Mouse (Mus musculus) liver, adult 2 months (tissue): ENCODE results near the gene Timm10. TPM values are rescaled to one million over a fixed set of nuclear protein-coding genes. Genes with fewer than 3 reads are reported as not detected.

ENCODE experiments used
- DNase-seq: peaks from one replicate; pipeline ENCODE4 v3.0.0-alpha.2; 2011; ENCODE audit warnings: low read depth, low spot score; ENCODE audit errors: extremely low read depth
- H3K27ac ChIP-seq: fragments of 200-500 bp; replicated peaks from 2 replicates; pipeline ENCODE4 v1.5.1; 2012; ENCODE audit warnings: low read depth, mild to moderate bottlenecking, control low read depth, inconsistent platforms, low read length; ENCODE audit not compliant: insufficient read depth
- H3K27me3 ChIP-seq: fragments of 200-500 bp; 2 replicates; pipeline ENCODE4 v1.6.1; 2012; ENCODE audit warnings: mild to moderate bottlenecking, moderate library complexity, low read length, inconsistent platforms; ENCODE audit not compliant: control insufficient read depth, insufficient read depth
- H3K36me3 ChIP-seq: fragments of 200-500 bp; 2 replicates; pipeline ENCODE4 v1.6.1; 2012; ENCODE audit warnings: low read length, inconsistent platforms; ENCODE audit not compliant: control insufficient read depth, insufficient read depth
- H3K4me1 ChIP-seq: fragments of 200-500 bp; 2 replicates; pipeline ENCODE4 v1.6.1; 2011; ENCODE audit warnings: low read length; ENCODE audit not compliant: control insufficient read depth, insufficient read depth
- H3K4me3 ChIP-seq: fragments of 200-500 bp; 2 replicates; pipeline ENCODE4 v1.5.1; 2011; ENCODE audit warnings: low read depth, mild to moderate bottlenecking, control low read depth, low read length, moderate library complexity; ENCODE audit not compliant: insufficient read depth
- H3K79me2 ChIP-seq: fragments of 200-500 bp; 2 replicates; pipeline ENCODE4 v1.6.1; 2012; ENCODE audit warnings: inconsistent platforms, mild to moderate bottlenecking, low read length, moderate library complexity; ENCODE audit not compliant: control insufficient read depth, insufficient read depth
- H3K9ac ChIP-seq: fragments of 200-500 bp; 2 replicates; pipeline ENCODE4 v1.6.1; 2012; ENCODE audit warnings: low read depth, mild to moderate bottlenecking, control low read depth, inconsistent platforms, low read length
- CTCF ChIP-seq: fragments of 200-500 bp; IDR thresholded peaks from 2 replicates; pipeline ENCODE4 v1.5.1; 2011; ENCODE audit warnings: low read depth, low read length, control low read depth
- POLR2A ChIP-seq: fragments of 200-500 bp; IDR thresholded peaks from 2 replicates; pipeline ENCODE4 v1.6.1; 2011; ENCODE audit warnings: low read length, control low read depth; ENCODE audit not compliant: insufficient read depth; ENCODE audit errors: extremely low read depth
- WGBS: fragments of 180-500 bp; shearing (Covaris S2); methylation state at CpG from one replicate; pipeline ENCODE4 v1.1.7; 2018; 5-methylcytosine and 5-hydroxymethylcytosine counted together
- polyA plus RNA-seq: library from polyadenylated mRNA; depleted of rRNA; stranded (reverse); fragments of >200 nt; gene quantifications from 2 replicates; pipeline ENCODE4 v1.2.3, GENCODE M21; 2012
- total RNA-seq: library from RNA; depleted of rRNA; stranded (reverse); fragments of >200 nt; gene quantifications from 2 replicates; pipeline ENCODE4 v1.2.3, GENCODE M21; 2014

The Timm10 gene
- total and polyA plus RNA-seq, 2 experiments, result 36.1 to 45.8 TPM

DNA sequence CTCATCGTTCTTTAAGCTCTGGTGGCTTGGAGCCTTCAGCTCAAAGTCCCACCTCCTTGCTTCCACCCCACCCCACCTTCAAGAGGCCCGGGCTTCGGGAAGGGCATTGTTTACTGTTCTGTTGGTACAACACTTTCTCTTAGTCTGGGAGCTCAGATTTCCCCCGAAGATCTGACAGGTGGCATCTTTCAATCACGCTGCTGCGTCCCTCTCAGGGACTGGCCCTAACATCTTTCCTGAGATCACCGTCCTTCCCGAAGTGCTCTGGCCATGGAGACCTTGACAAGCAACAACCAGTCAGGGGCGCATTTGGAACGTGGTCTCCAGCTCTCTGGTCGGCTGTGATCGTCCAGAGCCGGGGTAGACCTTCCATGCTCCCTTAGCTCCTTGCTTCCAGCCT is 4.2 kb upstream of the Timm10 start, which contains the start of gene Smtnl1:
Smtnl1 (minus strand) TSS at position 101 of the 400 bp plus-strand sequence.
- Histone ChIP-seq H3K79me2 (no peaks in the 10 kb centered on the region), H3K27ac (no peak within 1 kb of the TSS), H3K36me3 (no peaks in the 10 kb centered on the region), H3K4me3 (no peak within 1 kb of the TSS), H3K4me1 (peaks cover 2% of the 10 kb centered on the region; the same call in 1 of the 2 replicates), H3K27me3 (no peaks in the 10 kb centered on the region), H3K9ac (no peak within 1 kb of the TSS)
- TF ChIP-seq CTCF, result no peak
- no peak for TF ChIP-seq POLR2A
- no peak for DNase-seq
- whole genome bisulfite sequencing, result 44% methylated on average over 13 of the region's 13 CpGs

DNA sequence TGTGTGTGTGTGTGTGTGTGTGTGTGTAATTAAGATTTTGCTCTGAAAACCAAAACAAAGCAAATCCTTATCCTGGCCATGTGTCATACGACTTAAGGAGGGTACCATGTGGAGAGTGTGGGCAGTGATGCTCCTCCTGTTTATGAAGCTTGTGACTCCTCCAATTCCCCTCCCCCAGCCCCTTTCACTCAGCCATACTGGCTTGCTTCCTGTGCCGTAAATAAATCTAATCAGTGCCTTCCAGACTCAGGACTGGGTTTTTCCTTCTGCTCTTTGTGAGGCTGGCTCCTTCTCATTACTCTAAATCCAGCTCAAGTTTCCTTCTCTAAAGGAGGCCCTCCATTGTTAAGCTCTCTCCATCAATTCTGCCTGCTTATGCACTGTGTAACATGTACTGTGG is 3.6 kb upstream of the Timm10 start:
- Histone ChIP-seq H3K36me3 (no peaks in the 10 kb centered on the region), H3K9ac (no peak overlapping the region), H3K4me3 (no peak overlapping the region), H3K27ac (no peak overlapping the region), H3K27me3 (no peaks in the 10 kb centered on the region), H3K79me2 (no peaks in the 10 kb centered on the region), H3K4me1 (peaks cover 4% of the 10 kb centered on the region; the same call in 1 of the 2 replicates)
- no peak for DNase-seq
- TF ChIP-seq POLR2A (no peak), CTCF (no peak)
- 41% methylated on average over 2 of the region's 2 CpGs for WGBS

DNA sequence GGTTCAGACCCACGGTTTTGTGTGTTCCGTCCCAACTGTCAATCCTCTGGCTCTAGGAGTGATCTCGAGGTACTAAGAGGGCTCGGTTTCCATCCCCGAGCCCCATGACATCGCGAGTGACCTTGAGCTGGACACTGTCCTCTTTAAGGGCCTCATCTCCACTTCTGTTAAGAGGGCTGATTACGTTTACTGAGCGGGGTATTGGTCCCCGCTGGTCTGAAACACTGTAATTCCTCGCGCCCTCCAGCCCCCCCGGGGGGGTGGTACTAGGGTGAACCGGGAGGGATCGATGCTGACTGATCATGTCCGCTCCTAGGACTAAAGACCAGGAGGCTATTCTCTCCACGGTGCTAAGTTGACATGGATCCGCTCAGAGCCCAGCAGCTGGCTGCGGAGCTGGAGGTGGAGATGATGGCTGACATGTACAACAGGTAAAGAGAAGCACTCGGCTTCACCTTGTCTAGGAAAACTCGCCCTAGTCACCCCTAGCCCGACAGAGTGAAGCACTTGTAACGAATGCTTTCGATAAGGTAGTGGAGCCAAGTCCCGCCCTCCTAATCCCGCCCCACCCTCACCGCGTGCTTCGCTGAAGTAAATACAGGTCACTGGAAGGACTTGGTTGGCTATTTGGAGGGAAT is 605 bp downstream of the Timm10 start:
- H3K9ac ChIP-seq, result peak overlapping the region; percentile 80
- peaks cover 7% of the 10 kb centered on the region; the same call in 1 of the 2 replicates for H3K4me1 ChIP-seq
- H3K79me2 ChIP-seq, result no peaks in the 10 kb centered on the region
- no peak for TF ChIP-seq CTCF
- TF ChIP-seq POLR2A, result 0 out of 2 replicates have a peak, but pooled peaks have one; percentile 41
- H3K27me3 ChIP-seq, result no peaks in the 10 kb centered on the region
- peak; percentile 84 for DNase-seq
- peaks cover 3% of the 10 kb centered on the region; the same call in 1 of the 2 replicates for H3K36me3 ChIP-seq
- peak overlapping the region; percentile 91 for H3K27ac ChIP-seq
- H3K4me3 ChIP-seq, result peak overlapping the region; percentile 90
- under 1% methylated on average over 29 of the region's 29 CpGs for WGBS

DNA sequence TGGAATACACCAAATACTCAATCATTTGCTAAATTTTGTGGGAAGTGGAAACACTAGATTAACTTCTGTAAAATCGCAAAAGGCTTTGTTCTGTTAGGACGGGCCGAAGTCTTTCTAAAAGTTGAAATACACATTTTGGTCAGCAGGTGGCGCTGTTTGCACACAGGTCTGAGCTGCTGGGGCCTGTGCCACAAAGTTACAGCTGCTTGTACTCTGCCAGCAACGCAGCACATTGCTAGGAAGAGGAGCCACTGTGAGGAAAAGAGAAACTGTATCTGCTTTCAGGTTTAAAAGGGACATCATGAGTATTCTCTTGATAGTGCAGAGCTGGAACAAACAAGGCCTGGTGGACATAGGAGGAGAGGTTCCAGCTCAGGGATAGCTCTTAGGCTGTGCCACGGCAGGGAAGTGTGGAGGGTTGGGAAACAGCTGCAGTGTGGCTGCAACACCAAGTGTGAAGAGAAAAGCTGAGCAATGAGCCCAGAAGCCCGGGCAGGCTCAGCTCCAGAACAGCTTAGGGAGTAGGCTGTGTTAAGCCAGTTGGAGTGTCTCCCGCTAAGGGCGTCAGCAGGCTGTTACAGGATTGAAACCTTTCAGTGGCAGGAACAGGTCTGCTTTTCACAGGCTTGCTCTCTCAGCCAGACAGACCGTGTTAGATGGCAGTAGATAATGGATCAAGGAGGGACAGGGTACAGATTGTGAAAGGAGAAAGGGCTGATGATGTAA is 5.0 kb downstream of the Timm10 start:
- peak overlapping the region; percentile 46 for H3K27ac ChIP-seq
- peaks cover 6% of the 10 kb centered on the region; the same call in 1 of the 2 replicates for H3K4me1 ChIP-seq
- peaks cover 3% of the 10 kb centered on the region; the same call in 1 of the 2 replicates for H3K36me3 ChIP-seq
- 12% methylated on average over 10 of the region's 10 CpGs for WGBS
- no peak for TF ChIP-seq POLR2A
- TF ChIP-seq CTCF, result peak; percentile 96
- H3K9ac ChIP-seq, result peak overlapping the region; percentile 7; the same call in 1 of the 2 replicates
- no peaks in the 10 kb centered on the region for H3K79me2 ChIP-seq
- DNase-seq, result peak; percentile 86
- no peak overlapping the region for H3K4me3 ChIP-seq
- H3K27me3 ChIP-seq, result no peaks in the 10 kb centered on the region

DNA sequence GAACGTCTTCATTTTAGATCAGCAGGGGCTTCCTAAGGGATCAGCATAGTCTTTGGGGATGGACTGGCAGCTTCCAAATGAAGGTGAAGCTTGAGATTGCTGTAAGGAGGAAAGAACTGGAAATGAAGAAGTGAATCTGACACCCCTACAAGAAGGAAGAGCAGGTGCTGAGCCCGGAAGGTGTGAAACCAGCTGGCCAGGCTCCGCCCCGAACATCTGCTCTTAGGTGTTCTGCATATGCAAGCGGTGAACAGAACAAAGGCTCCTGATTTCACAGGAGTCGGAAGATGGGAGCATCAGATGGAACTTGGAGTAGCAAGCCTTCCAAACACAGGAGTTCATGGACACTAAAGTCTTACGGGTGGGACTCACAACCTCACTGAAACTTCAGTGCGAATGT is 10.3 kb downstream of the Timm10 start:
- 65% methylated on average over 8 of the region's 8 CpGs for WGBS
- Histone ChIP-seq H3K4me3 (no peak overlapping the region), H3K36me3 (no peaks in the 10 kb centered on the region), H3K9ac (no peak overlapping the region), H3K79me2 (0 out of 2 replicates have a peak, but pooled peaks cover 3% of the 10 kb centered on the region), H3K27ac (no peak overlapping the region), H3K4me1 (peaks cover 6% of the 10 kb centered on the region; the same call in 1 of the 2 replicates), H3K27me3 (no peaks in the 10 kb centered on the region)
- DNase-seq, result no peak
- TF ChIP-seq POLR2A (no peak), CTCF (no peak)
